Comparison of ENCODE assay signal across 30 mouse cellular contexts in the genomic region with DNA sequence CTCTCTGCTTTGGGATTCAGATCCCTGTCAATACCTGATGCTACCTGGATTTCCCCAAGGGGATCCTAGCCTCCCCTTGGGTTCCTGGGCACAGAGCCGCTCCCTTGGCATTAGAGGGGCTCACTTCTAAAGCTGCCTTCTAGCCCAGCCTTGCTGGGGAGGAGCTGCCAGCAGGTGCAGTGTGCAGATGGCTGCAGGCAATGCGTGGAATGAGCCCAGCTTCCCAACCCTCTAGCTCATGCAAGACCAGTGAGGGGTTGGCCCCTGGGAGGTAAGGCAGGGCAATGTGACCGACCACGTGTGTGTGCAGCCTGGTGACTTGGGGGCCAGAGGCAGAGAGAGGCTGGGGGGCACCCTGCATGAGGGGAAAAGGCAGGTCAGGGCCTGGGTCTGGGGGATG. TPM values are rescaled to one million over a fixed set of nuclear protein-coding genes. Genes with fewer than 3 reads are reported as not detected.
A peak's percentile ranks its signal among the peaks of the same experiment; 100 is the strongest.
DNase-seq lines count a peak whose midpoint lies in the region; ATAC-seq and TF ChIP-seq lines count a peak whose summit lies in the region.
"Had no signal": no experiment of that assay in that cellular context is flagged by ENCODE, and none has a peak within 500 bp of the region (broad histone marks: within the 10 kb centered on the region; RNA-seq: fewer than 3 reads in every experiment).

No protein-coding gene starts in this region.

- WGBS in hindbrain, embryonic 12.5 days: 74% methylated on average over 4 of the region's 4 CpGs
- 62% methylated on average over 4 of the region's 4 CpGs for WGBS in hindbrain, embryonic 14.5 days
- WGBS in midbrain, embryonic 13.5 days: 74% methylated on average over 4 of the region's 4 CpGs
- 75% methylated on average over 4 of the region's 4 CpGs for WGBS in midbrain, embryonic 16.5 days
- WGBS in hindbrain, postnatal 0 days: 67% methylated on average over 4 of the region's 4 CpGs
- 68% methylated on average over 4 of the region's 4 CpGs for WGBS in neural tube, embryonic 13.5 days

- H3K9ac ChIP-seq in hindbrain, embryonic 12.5 days: peak overlapping the region; percentile 39
- H3K9ac ChIP-seq in hindbrain, embryonic 14.5 days: no peak overlapping the region
- 0 out of 2 replicates have a peak overlapping the region, but pooled peaks have one; percentile 39 for H3K9ac ChIP-seq in midbrain, embryonic 13.5 days (replicated peaks)
- H3K9ac ChIP-seq in midbrain, embryonic 16.5 days (ENCODE audit: low read depth, low read length): no peak overlapping the region
- H3K9ac ChIP-seq in hindbrain, postnatal 0 days (replicated peaks; ENCODE audit: low read length): no peak overlapping the region
- 0 out of 2 replicates have a peak overlapping the region, but pooled peaks have one; percentile 12 for H3K9ac ChIP-seq in neural tube, embryonic 13.5 days
- H3K9ac ChIP-seq: forebrain, embryonic 12.5 days; midbrain, embryonic 15.5 days had no signal

- H3K4me2 ChIP-seq in hindbrain, embryonic 12.5 days (replicated peaks): no peak overlapping the region
- H3K4me2 ChIP-seq in hindbrain, embryonic 14.5 days (replicated peaks): no peak overlapping the region
- no peak overlapping the region for H3K4me2 ChIP-seq in midbrain, embryonic 13.5 days (replicated peaks)
- no peak overlapping the region for H3K4me2 ChIP-seq in midbrain, embryonic 16.5 days (ENCODE audit: low read length)
- no peak overlapping the region for H3K4me2 ChIP-seq in hindbrain, postnatal 0 days (ENCODE audit: low read depth, low read length)
- H3K4me2 ChIP-seq in neural tube, embryonic 13.5 days: no peak overlapping the region
- H3K4me2 ChIP-seq: forebrain, embryonic 12.5 days; midbrain, embryonic 15.5 days had no signal

- DNase-seq in hindbrain, embryonic 14.5 days (ENCODE audit: low spot score): no peak
- DNase-seq in hindbrain, postnatal 0 days (ENCODE audit: low spot score): no peak
- no peak for DNase-seq in thymus, postnatal 0 days (ENCODE audit: low spot score)
- DNase-seq: adrenal gland, adult 2 months; adrenal gland, postnatal 36 days; B cell, adult 2 months; cerebellum, adult 9-10 months; gastrocnemius, postnatal 14 days; kidney, adult 8-10 months; kidney, postnatal 4 days; liver; lung, postnatal 4 days; right cerebral cortex, adult 18-20 months; right cerebral cortex, postnatal 4 days; thymus, adult 18-20 months; thymus, postnatal 36 days had no signal

- 0 out of 2 replicates have a peak overlapping the region, but pooled peaks have one; percentile 4 for H3K27ac ChIP-seq in hindbrain, embryonic 12.5 days
- H3K27ac ChIP-seq in hindbrain, embryonic 14.5 days: no peak overlapping the region
- no peak overlapping the region for H3K27ac ChIP-seq in midbrain, embryonic 13.5 days
- no peak overlapping the region for H3K27ac ChIP-seq in midbrain, embryonic 16.5 days (ENCODE audit: low read length)
- H3K27ac ChIP-seq in hindbrain, postnatal 0 days: peak overlapping the region; percentile 15; the same call in 1 of the 2 replicates
- H3K27ac ChIP-seq in neural tube, embryonic 13.5 days (replicated peaks): no peak overlapping the region
- H3K27ac ChIP-seq: forebrain, embryonic 12.5 days; kidney, postnatal 0 days; midbrain, embryonic 15.5 days; stomach, postnatal 0 days had no signal

- H3K9me3 ChIP-seq in hindbrain, embryonic 12.5 days (replicated peaks): no peaks in the 10 kb centered on the region
- H3K9me3 ChIP-seq in hindbrain, embryonic 14.5 days (ENCODE audit: control insufficient read depth, low read length): no peaks in the 10 kb centered on the region
- H3K9me3 ChIP-seq in midbrain, embryonic 13.5 days: no peaks in the 10 kb centered on the region
- no peaks in the 10 kb centered on the region for H3K9me3 ChIP-seq in midbrain, embryonic 16.5 days (replicated peaks; ENCODE audit: control insufficient read depth, low read length, poor library complexity, severe bottlenecking)
- H3K9me3 ChIP-seq in hindbrain, postnatal 0 days (ENCODE audit: low read length): no peaks in the 10 kb centered on the region
- H3K9me3 ChIP-seq in neural tube, embryonic 13.5 days: no peaks in the 10 kb centered on the region
- H3K9me3 ChIP-seq: forebrain, embryonic 12.5 days; midbrain, embryonic 15.5 days had no signal

- no peaks in the 10 kb centered on the region for H3K27me3 ChIP-seq in hindbrain, embryonic 12.5 days
- no peaks in the 10 kb centered on the region for H3K27me3 ChIP-seq in hindbrain, embryonic 14.5 days (ENCODE audit: control insufficient read depth, insufficient read depth, low read length)
- no peaks in the 10 kb centered on the region for H3K27me3 ChIP-seq in midbrain, embryonic 13.5 days
- no peaks in the 10 kb centered on the region for H3K27me3 ChIP-seq in midbrain, embryonic 16.5 days (ENCODE audit: control insufficient read depth, insufficient read depth, low read depth, low read length)
- H3K27me3 ChIP-seq in hindbrain, postnatal 0 days (ENCODE audit: insufficient read depth, low read length): no peaks in the 10 kb centered on the region
- H3K27me3 ChIP-seq in neural tube, embryonic 13.5 days: no peaks in the 10 kb centered on the region
- H3K27me3 ChIP-seq: forebrain, embryonic 12.5 days; megakaryocyte, embryonic 14.5 days; midbrain, embryonic 15.5 days had no signal

- ATAC-seq in hindbrain, embryonic 12.5 days (ENCODE audit: low FRiP score): peak; percentile 47; the same call in 1 of the 2 replicates
- ATAC-seq in hindbrain, embryonic 14.5 days (ENCODE audit: low FRiP score): no peak
- ATAC-seq in midbrain, embryonic 13.5 days: no peak
- no peak for ATAC-seq in midbrain, embryonic 16.5 days
- ATAC-seq in hindbrain, postnatal 0 days: no peak
- no peak; the same call in 1 of the 2 replicates for ATAC-seq in neural tube, embryonic 13.5 days (ENCODE audit: low read depth)
- ATAC-seq: activated CD4-positive, CD25-positive, alpha-beta regulatory T cell, adult 4 months; intestine, embryonic 16.5 days; lung, postnatal 0 days; midbrain, embryonic 15.5 days had no signal

- H3K36me3 ChIP-seq in hindbrain, embryonic 12.5 days: peaks cover 52% of the 10 kb centered on the region
- peaks cover 57% of the 10 kb centered on the region for H3K36me3 ChIP-seq in hindbrain, embryonic 14.5 days (replicated peaks; ENCODE audit: control insufficient read depth, insufficient read depth)
- H3K36me3 ChIP-seq in midbrain, embryonic 13.5 days: peaks cover 53% of the 10 kb centered on the region
- peaks cover 21% of the 10 kb centered on the region for H3K36me3 ChIP-seq in midbrain, embryonic 16.5 days (ENCODE audit: control insufficient read depth, insufficient read depth, low read length)
- H3K36me3 ChIP-seq in hindbrain, postnatal 0 days (ENCODE audit: insufficient read depth, low read length): peaks cover 30% of the 10 kb centered on the region
- H3K36me3 ChIP-seq in neural tube, embryonic 13.5 days: peaks cover 60% of the 10 kb centered on the region

- TF ChIP-seq CTCF in hindbrain, postnatal 0 days (IDR thresholded peaks at IDR 0.05; ENCODE audit: low read depth): no peak

- peaks cover 6% of the 10 kb centered on the region for H3K4me1 ChIP-seq in hindbrain, embryonic 12.5 days
- no peaks in the 10 kb centered on the region for H3K4me1 ChIP-seq in hindbrain, embryonic 14.5 days (replicated peaks; ENCODE audit: control insufficient read depth, insufficient read depth, low read length)
- 0 out of 2 replicates have a peak, but pooled peaks cover 6% of the 10 kb centered on the region for H3K4me1 ChIP-seq in midbrain, embryonic 13.5 days (replicated peaks)
- no peaks in the 10 kb centered on the region for H3K4me1 ChIP-seq in midbrain, embryonic 16.5 days (ENCODE audit: control insufficient read depth, insufficient read depth, low read length)
- no peaks in the 10 kb centered on the region for H3K4me1 ChIP-seq in hindbrain, postnatal 0 days (ENCODE audit: insufficient read depth, low read length)
- no peaks in the 10 kb centered on the region for H3K4me1 ChIP-seq in neural tube, embryonic 13.5 days (replicated peaks)
- H3K4me1 ChIP-seq: forebrain, embryonic 12.5 days; megakaryocyte, embryonic 14.5 days; midbrain, embryonic 15.5 days had no signal

- H3K4me3 ChIP-seq in hindbrain, embryonic 12.5 days: no peak overlapping the region
- H3K4me3 ChIP-seq in hindbrain, embryonic 14.5 days (replicated peaks; ENCODE audit: low read length): no peak overlapping the region
- H3K4me3 ChIP-seq in midbrain, embryonic 13.5 days (replicated peaks): no peak overlapping the region
- H3K4me3 ChIP-seq in midbrain, embryonic 16.5 days (ENCODE audit: low read depth, low read length): no peak overlapping the region
- H3K4me3 ChIP-seq in hindbrain, postnatal 0 days (ENCODE audit: low read length): no peak overlapping the region
- no peak overlapping the region for H3K4me3 ChIP-seq in neural tube, embryonic 13.5 days
- H3K4me3 ChIP-seq: erythroblast, embryonic 14.5 days; forebrain, embryonic 12.5 days; megakaryocyte, embryonic 14.5 days; midbrain, embryonic 15.5 days; myocyte had no signal

RNA-seq across cellular contexts. Expression of a gene that starts 17.4 kb away (rescaled TPM):
- polyA plus RNA-seq in hindbrain, embryonic 12.5 days (2016; fragmentation: Nextera tagmentation; extraction: Ambion mirVana): 397 and 418 TPM in 2 replicates
- polyA plus RNA-seq in hindbrain, embryonic 14.5 days (2014; fragmentation: Nextera tagmentation; extraction: Ambion mirVana): 329 and 343 TPM in 2 replicates
- 352 and 382 TPM in 2 replicates for polyA plus RNA-seq in midbrain, embryonic 13.5 days (2015; fragmentation: Nextera tagmentation; extraction: Ambion mirVana)
- polyA plus RNA-seq in midbrain, embryonic 16.5 days (2015; fragmentation: Nextera tagmentation; extraction: Ambion mirVana): 321 and 329 TPM in 2 replicates
- total RNA-seq in hindbrain, postnatal 0 days (2014; rRNA removed): 472 and 489 TPM in 2 replicates
- polyA plus RNA-seq in hindbrain, postnatal 0 days (2015; fragmentation: Nextera tagmentation; extraction: Ambion mirVana): 298 and 304 TPM in 2 replicates
- 338 and 355 TPM in 2 replicates for polyA plus RNA-seq in neural tube, embryonic 13.5 days (2015; fragmentation: Nextera tagmentation; extraction: Ambion mirVana)
- 385 and 414 TPM in 2 replicates for polyA plus RNA-seq in thymus, postnatal 0 days (2015; fragmentation: Nextera tagmentation; extraction: Ambion mirVana)

RNA-seq across cellular contexts. Expression of a gene that starts 31.7 kb away (rescaled TPM):
- polyA plus RNA-seq in hindbrain, embryonic 12.5 days (2016; fragmentation: Nextera tagmentation; extraction: Ambion mirVana): 19.5 and 20.9 TPM in 2 replicates
- polyA plus RNA-seq in hindbrain, embryonic 14.5 days (2014; fragmentation: Nextera tagmentation; extraction: Ambion mirVana): 25.5 and 26.4 TPM in 2 replicates
- 17.5 and 20.8 TPM in 2 replicates for polyA plus RNA-seq in midbrain, embryonic 13.5 days (2015; fragmentation: Nextera tagmentation; extraction: Ambion mirVana)
- 17.8 and 20.1 TPM in 2 replicates for polyA plus RNA-seq in midbrain, embryonic 16.5 days (2015; fragmentation: Nextera tagmentation; extraction: Ambion mirVana)
- 89.7 and 90.6 TPM in 2 replicates for total RNA-seq in hindbrain, postnatal 0 days (2014; rRNA removed)
- 19.7 and 20.4 TPM in 2 replicates for polyA plus RNA-seq in hindbrain, postnatal 0 days (2015; fragmentation: Nextera tagmentation; extraction: Ambion mirVana)
- polyA plus RNA-seq in neural tube, embryonic 13.5 days (2015; fragmentation: Nextera tagmentation; extraction: Ambion mirVana): 20.3 and 21.3 TPM in 2 replicates
- 2.8 and 3.8 TPM in 2 replicates for polyA plus RNA-seq in thymus, postnatal 0 days (2015; fragmentation: Nextera tagmentation; extraction: Ambion mirVana)

RNA-seq across cellular contexts. Expression of a gene that starts 41.9 kb away (rescaled TPM):
- polyA plus RNA-seq in hindbrain, embryonic 12.5 days (2016; fragmentation: Nextera tagmentation; extraction: Ambion mirVana): 3.4 and 5.2 TPM in 2 replicates
- 1.1 and 1.5 TPM in 2 replicates for polyA plus RNA-seq in hindbrain, embryonic 14.5 days (2014; fragmentation: Nextera tagmentation; extraction: Ambion mirVana)
- polyA plus RNA-seq in midbrain, embryonic 13.5 days (2015; fragmentation: Nextera tagmentation; extraction: Ambion mirVana): 4.1 and 5.5 TPM in 2 replicates
- 2.4 and 2.7 TPM in 2 replicates for polyA plus RNA-seq in midbrain, embryonic 16.5 days (2015; fragmentation: Nextera tagmentation; extraction: Ambion mirVana)
- total RNA-seq in hindbrain, postnatal 0 days (2014; rRNA removed): 0.93 and 2.8 TPM in 2 replicates
- 1.6 and 4.8 TPM in 2 replicates for polyA plus RNA-seq in hindbrain, postnatal 0 days (2015; fragmentation: Nextera tagmentation; extraction: Ambion mirVana)
- 4.9 and 6.2 TPM in 2 replicates for polyA plus RNA-seq in neural tube, embryonic 13.5 days (2015; fragmentation: Nextera tagmentation; extraction: Ambion mirVana)
- polyA plus RNA-seq in thymus, postnatal 0 days (2015; fragmentation: Nextera tagmentation; extraction: Ambion mirVana): 6.7 and 6.9 TPM in 2 replicates

Comparison
In these comparisons a context has a peak if more than half of its experiments do, and no peak if none do; other contexts are left out.
1. H3K27ac ChIP-seq: peak in hindbrain, embryonic 12.5 days (single experiment) and hindbrain, postnatal 0 days (single experiment); none in hindbrain, embryonic 14.5 days (single experiment), midbrain, embryonic 13.5 days (single experiment), midbrain, embryonic 16.5 days (single experiment) and neural tube, embryonic 13.5 days (single experiment).
2. H3K9ac ChIP-seq: peak in hindbrain, embryonic 12.5 days (single experiment), midbrain, embryonic 13.5 days (single experiment) and neural tube, embryonic 13.5 days (single experiment); none in hindbrain, embryonic 14.5 days (single experiment), midbrain, embryonic 16.5 days (single experiment) and hindbrain, postnatal 0 days (single experiment).